Mouse (Mus musculus) thymus, postnatal 36 days (tissue): Measurements from ENCODE around the gene Rnf217.

ENCODE experiments used
- DNase-seq, 2 experiments: peaks; one replicate each; pipeline ENCODE4 v3.0.0; 2022; ENCODE audit warnings: mixed read lengths in 2 of 2

Rnf217 gene

DNA sequence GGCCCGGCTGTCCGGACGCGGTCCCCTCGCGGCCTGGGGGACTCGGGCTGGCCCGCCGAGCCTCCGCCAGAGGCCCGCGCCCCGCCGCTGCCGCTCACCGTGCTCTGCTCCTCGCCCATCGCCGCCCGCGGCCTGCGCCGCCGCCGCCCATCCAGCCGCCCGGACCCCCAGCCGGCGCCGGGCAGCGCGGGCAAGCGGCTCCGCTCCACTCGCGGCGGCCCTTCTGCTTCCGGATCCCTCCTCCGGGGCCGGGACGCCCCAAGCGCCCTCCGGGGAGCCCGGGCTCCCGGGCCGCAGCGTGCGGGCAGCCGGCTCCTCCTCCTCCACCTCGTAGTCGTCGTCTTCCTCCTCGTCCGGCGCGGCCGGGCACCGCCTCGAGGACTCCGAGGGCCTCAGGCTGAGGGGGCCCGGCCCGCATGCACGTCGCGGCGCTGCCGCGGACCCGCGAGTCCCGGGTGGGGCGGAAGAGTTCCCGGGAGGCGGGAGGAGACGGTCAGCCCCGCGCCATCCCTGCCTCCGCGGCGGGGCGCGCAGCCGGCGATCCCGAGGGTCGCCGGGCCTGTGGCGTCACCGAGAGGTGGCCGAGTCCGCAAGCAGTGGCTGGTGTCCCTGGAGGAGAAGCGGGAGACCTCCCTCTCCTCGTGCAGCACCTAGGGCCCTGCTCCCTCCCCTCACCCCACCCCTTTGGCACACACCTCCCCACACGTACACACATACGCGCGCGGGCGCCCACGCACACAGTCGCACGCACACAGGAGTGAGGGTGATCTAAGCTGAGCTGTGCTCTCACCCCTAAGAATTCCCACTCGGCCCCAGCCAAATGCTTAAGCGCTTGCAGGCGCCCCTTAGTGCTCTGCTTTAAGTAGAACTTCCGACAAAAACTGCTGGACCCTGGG lies at the start of gene Rnf217:
Rnf217 (minus strand) TSS at position 119 of the 896 bp plus-strand sequence.
- DNase-seq: peak in 1 of 2 experiments; percentile 3

DNA sequence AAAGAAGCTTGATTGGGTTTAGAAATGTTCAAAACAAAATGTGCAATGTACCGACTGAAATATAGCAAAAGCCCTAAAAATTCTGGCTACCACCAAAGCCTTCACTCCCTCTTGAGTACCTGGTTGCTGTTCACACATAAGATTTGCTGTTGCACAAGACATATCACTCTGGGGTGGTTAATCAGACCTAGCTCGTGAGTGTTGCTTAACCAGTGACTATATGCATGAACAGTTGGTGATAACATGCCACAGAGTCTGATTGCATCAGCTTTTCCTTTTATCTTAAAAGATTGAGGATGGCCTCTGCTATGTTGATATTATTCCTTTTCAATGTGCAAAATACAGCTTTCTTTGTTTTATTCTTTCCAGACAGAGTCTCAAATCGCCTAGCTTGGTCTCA lies 38.3 kb upstream of the Rnf217 start:
- DNase-seq: no peak

DNA sequence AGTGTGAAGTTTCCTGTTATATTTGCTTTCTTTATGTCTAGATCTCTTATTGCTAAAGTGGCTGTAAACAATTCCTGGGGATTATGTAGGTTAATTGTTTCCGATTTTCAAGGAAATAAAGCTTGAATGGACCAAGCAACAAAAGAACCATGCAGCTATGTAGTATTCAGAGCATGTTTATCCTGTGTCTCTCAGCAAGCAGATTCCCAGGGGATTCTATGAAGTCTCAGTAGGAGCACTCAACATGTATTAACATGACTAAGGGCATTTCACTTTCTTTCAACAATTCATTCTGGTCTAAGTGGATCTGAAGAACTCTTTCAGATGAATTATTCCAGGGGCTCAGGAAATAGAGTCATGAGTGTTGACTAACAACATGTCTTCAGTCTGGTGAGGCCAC lies 37.1 kb upstream of the Rnf217 start:
- DNase-seq: no peak

DNA sequence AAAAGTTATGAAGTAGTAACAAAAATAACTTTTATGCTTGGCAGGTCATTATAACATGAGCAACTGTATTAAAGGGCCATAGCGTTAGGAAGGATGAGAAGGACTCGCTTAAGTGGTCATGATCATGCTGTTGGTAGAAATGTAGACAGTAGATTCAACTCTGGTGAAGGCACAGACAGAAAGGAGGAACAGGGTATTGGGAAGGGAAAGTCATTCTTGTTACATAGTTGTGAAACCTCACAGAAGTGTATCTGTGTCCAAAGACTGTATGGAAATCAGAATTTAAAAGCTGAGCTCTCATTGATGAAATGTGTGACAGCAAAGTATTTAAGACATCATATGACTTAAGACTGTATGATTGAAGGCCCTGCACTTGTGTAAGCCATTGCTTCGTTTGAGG lies 26.1 kb upstream of the Rnf217 start:
- no peak for DNase-seq

DNA sequence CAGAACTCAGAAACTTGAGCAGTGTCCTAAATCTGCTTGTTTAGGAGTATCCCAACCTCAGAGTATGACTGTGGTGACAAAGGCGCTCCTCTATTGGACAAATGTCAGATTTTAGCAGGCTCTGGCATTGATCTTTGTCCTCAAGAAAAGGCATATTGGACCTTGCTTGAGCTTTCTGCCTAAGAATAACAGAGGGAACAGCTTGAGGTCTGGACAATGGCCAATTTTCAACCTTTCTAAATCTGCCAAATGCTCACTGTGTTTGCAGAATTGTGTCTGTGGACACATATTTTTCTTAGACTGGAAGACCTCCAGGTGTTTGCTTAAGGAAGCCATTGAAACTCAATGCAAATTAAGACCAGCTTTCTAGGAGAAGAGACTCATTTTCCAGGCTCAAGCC lies 23.0 kb upstream of the Rnf217 start:
- no peak for DNase-seq

DNA sequence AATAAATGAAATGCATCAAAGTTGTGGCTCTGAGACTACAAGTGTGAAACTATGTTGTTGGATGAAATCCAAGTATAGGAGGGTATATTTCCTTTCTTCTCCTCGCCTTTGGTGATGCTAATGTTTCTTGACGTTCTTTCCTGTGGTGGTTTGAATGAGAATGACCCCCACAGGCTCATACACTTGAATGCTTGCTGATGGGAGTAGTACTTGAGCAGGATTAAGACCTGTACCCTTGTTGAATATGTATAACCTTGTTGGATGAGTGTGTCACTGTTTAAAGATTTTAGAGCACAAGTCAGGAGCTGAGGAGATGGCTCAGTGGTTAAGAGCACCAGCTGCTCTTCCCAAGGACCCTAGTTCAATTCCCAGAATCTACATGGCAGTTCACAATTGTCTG lies 6.4 kb upstream of the Rnf217 start:
- DNase-seq: no peak

DNA sequence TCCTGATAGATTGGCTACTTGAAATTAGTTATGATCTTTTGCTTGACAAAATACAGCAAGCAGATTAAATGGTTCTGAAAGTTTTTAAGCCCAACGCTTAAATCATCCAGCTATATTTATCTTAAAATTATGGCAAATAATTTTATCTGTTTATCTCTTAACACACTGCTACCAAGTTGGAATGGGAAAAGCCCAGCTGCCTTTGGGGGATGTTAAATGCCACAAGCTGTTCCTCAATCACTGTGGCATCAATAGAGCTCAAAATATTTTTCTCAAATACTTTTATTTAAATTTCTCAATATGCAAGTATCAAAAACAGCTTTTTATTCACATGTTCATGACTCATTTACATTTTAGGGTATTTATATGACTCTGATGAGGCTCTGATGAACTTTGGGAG lies 5.1 kb upstream of the Rnf217 start:
- DNase-seq: no peak

DNA sequence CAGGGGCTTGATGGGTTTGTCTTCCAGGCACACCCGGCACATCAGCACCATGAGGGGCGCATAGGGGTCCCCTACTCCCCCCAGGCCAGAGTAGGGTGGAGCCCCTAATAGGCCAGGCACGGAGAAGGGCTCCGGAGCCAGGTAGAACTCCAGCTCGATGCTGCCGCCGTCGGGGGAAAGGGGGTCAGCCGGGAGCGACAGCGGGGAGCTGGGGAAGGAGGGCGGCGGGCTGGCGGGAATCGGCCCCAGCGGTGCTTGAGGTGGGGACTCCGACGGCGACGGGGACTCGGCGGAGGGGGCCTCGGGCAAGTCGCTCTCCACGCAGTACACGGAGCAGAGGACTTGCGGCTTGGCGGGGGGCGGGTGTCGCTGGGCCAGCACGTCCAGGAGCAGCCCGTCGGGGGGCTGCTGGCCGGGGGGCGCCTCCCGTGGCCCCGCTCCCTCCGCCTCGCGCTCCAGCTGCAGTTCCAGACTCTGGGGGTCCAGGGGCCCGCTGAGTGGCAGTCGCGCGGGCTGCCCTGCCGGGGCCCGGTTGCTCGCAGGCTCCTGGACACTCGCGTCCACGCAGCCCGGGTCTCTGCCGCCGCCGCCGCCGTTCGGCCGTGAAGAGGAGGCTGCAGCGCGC lies 431 bp downstream of the Rnf217 start:
- peak; percentile 1 to 5 for DNase-seq

DNA sequence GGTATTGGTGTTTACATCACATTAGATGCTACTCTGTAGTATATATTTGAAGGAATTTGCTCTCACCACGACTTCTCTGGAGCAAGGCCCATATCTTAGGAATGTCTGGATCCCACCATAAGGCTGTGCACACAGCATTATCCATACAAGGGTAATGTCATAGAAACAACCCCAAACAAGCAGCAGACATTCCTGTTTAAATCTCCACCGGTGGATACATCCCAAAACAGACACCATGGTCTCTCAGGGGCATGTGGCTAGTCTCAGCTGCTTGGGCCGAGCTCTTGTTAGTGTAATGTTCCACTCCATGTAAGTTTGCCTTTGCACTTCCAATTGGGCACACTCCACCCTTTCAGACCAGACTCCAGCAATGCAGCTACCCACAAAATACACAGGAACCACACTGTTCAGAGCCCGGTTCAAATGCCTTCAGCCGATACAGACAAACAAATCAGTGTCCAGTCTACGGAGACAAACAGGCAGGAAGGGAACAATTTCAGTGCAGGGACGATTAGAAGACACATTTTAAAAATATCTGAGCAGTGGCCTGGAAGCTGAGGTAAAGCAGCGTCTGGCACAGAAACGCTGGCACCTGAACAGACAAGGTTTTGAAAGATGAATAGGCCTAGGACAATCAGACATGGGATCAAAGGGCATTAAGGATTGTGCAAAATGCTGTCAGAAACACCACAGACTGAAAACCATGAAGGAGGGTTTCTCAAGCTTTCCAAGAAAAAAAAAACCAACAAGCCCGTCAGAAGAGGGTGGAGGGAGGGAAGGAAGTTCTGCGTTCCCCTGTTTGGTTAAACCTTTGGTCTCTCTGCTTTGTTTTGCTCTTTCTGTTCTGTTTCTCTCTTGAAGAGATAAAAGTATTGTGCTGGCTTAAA lies 1.8 kb downstream of the Rnf217 start:
- no peak for DNase-seq

DNA sequence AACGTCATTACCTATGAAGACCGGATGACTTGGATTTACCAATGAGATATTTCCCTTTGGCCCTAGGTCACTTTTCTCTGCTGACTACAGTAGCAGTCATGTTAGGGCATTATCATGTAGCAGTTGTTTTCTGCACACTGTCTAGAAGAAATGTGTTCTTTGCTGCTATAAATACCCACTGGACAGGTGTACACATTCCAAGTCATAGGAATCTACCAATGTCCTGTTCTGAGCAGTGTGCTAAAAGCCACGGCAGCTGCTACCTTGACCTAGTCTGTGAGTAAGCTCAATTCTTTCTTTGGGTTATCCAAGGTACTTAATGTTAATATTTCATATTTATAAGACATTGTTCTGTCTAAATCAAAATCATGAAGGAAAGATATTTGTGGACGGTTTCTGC lies 5.1 kb downstream of the Rnf217 start:
- DNase-seq: no peak

DNA sequence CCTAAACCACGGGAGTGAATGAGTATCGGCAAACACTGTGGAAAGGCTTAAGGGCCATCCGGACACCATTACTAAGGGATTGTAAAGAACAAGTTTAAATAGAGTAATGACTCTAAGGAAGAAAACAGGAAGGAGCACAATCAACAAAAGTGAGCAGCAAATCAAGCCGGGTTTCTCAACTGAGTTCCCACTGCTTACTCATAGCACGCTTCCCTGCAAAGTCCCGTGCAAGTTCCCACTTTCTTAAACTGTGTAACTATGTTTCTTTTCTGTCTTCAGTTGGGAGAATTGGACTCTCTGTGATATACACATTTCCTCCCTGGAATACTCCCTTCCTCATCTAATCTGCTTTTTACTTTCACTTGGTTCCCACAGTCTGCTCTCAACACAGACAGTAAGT lies 8.9 kb downstream of the Rnf217 start:
- DNase-seq: no peak

DNA sequence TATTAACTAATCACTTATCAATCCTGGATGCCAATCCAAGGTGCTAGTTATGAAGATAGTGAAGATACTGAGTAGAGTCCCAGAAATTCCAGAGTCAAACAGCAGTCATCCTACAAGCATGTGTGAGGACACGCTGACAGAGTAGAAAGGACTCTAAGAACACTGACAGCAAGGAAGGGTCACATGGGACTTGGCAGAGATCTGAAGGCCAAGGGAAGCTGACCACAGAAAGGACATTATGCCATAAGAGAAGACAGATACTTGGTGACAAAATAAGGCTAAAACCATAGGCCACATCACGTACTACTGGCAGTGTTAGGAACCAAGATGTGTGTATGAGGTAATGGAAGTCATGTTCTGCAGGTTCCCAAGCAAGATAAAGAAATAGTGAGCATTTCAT lies 11.1 kb downstream of the Rnf217 start:
- DNase-seq: no peak

DNA sequence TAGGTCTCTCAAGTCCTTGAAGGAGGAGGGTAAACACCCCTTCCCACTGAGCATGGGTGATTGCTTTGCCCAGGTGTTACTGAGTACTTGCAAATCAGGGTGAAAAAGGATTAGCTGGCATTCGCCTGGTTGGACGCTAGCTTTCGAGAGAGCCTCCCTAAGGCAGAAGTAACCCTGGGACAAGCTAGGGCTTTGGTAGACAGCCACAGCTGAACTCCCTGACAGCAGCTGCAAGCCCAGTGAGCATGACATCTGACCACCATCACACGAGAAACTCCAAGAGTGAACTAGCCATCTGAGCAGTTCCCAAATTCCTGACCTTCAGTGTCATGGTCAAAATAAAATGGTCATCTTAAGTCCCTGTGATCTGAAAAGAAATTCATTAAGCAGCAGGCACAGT lies 12.2 kb downstream of the Rnf217 start:
- DNase-seq: no peak

DNA sequence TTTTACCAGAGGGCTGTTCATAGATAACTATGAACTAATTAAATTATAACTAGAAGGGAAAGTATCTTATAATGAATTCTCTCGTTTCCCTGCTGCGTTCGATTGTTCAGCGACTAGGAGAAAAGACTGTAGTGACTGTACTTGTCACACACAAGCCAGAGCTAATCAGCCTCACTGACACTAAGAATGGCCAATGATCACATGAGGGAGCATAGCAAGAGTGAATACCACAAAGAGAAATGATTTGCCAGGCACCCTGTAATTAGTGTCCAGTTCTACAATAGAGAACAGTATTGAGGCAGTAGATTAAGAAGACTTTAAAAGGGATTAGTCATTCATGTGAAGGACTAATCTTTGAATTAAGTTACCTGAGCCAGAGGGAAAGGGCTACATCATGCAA lies 13.7 kb downstream of the Rnf217 start:
- no peak for DNase-seq

DNA sequence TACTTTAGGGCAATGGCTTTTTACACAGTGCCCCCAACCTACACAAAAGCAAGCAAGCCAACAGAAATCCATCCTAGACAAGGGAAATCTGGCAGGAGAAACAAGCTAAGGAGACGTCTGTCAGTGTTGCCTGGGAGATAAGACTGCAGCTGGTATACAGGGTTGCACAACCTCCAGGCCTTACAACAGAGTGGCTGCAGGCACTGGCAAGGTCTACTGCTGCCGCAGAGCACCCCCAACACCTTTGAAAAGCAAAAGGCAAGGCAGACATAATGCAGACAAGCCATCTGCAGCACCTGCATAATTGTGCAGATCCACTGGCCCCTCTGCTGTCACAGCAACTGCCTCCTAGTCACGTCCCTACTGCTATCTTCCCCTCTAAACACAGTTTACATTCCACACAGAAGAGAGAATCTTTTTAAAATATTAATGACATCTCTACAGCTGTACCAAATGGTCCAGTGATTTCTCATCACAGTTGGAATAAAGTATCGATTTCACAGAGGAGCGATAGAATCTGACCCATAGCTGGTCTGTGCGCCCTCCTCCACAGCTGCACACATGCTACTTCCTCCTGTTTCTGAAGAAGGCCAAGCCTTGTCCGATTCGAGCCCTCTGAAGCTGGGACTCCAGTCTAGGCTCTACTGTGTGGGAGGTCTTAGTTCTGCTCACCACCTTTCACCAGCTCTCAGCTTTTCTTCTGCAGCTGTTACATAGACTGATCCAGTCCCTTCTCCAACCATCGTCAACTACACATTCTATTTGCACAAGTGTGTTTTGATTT lies 16.1 kb downstream of the Rnf217 start:
- DNase-seq: no peak

DNA sequence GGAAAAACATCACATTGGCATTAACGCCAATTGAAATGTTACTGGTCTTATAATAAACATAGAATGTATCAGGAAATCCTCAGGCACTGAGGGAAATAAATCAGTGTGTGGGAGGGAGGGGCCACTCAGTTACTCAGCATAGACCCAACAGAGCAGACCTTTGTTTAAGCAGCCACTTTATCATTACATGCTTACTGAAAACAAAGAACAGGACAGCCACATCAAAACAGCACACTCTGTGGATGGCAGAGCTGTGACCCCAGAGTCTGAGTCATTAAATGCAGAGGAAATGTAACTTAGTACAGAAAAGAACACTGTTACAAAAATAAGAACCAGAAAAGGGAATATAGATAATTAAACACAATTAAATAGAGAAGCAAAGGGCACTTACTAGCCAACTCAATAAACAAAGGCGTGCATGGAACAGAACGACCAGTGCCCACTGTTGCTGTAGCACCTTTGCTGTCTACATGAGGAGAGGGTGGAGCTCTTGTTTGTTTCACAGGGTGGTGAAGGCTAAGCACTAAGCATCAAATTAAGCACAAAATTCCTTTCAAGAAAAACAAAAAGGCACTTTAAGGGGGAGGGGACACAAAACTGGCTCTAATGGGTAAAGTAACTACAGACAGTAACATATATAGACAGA lies 16.8 kb downstream of the Rnf217 start:
- no peak for DNase-seq

DNA sequence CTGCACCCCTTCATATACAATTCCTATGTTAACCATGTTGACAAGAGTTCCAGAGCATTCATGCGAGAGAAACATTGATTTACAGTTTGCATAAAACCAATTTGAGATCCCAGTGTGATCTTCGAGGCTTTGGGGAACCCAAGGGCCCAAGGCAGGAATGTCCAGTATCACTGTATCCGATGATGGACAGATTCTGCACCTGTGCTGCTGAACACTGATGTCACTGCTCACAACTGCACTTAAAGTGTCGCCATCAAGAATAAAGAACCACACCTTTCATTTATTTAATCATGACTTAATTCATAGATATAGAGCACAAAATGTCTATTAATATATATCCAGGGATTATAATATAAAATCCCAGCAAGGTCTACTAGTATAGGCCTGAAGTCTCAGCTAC lies 28.3 kb downstream of the Rnf217 start:
- DNase-seq: no peak

DNA sequence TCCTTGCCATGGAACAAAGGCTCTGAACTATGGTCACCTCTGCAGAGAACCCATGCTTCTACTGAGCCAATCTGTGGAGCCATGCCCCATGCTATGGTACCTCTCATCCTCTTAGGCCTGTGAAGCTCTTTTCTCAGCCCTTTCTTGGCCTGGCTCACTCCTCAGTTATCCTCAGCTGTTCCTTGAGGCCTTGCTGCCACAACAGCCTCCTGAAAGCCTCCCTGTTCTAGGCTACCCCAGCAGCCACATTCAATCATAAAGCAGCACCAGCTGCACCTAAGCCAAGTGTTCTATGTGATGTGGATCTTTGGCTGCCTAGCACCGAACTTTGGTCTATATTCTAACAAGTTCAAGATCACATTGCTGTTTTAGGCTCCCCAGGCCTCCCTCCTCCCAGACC lies 28.9 kb downstream of the Rnf217 start:
- no peak for DNase-seq

DNA sequence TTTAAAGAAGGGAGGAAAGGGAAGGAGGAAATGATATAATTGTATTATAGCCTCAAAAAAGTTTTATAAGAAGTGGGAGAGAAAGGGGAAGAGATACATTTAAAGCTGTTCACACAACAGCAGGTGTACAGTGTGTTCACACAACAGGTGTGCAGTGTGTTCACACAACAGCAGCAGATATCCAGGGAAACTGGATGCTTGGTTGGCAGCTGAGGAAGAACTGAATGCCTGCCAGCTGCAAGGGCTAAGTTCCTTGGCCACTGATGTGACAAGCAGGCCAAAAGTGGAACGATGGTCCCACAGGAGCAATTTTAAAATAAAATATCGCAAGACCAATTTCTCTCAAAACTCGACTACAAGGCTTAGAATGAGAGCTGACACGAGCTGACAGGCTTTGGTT lies 35.7 kb downstream of the Rnf217 start:
- no peak for DNase-seq

DNA sequence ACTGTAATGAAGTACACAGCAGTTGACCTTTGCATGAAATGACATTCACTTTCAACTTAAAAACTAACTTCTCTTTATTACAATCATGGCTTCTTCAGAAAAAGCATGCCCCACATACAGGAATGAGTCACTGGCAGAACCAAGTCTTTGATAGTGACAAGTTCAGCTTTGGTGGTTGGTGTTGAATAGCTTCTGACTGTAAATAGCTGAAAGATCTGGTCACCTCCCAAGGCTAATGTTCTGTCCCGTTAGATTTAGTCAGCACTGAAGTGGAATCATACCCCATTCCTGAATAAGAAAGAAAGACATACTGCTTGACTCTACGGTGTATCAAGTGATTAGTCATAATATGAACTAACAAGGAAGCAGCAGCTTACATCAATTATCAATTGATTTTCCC lies 51.7 kb downstream of the Rnf217 start:
- no peak for DNase-seq

DNA sequence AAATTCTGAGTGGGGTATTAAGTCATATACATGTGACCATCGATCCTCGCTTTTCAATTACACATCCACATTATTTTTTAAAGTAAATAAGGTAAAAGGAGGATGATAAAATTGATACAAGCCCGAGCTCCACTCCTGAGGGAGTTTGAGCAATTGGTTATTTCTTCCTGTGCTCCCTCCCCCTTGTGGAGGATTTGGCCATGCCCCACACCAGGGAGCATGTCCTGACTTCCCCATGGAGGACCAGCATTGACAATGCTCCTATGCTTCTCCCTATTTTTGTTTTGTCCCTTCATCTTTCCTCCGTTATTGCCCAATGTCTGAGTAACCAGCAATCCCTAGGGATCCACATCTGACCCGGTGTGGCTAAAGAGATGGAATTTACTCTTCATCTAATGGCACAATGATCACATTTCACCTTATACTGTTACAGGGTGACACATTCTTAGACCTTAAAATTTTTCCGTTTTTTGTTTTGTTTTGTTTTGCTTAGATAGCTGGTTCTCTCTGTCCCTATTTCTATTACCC lies 53.5 kb downstream of the Rnf217 start:
- DNase-seq: no peak

DNA sequence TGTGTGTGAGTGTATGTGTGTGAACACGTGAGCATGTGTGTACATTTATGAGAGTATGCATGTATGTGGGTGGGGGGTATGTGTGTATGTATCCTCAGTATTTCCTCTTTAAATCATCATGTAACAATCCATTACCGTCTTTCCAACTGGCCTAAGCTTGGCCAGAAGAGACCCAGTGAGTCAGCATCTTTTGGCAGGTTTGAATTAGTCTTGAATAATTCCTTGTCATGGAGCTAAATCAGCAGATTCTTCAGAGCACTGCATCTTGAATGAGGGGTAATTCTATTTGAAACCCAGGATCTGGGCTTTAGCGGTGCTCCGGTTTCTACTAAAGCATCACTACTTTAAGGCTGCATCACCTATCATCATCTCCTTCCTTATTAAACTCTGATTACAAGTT lies 55.7 kb downstream of the Rnf217 start:
- DNase-seq: no peak
